Mouse (Mus musculus) ES-Bruce4 (cell line): Measurements from ENCODE around the gene Klk12.

Source experiments
- CTCF ChIP-seq: IDR thresholded peaks from one replicate; pipeline ENCODE4 v1.8.1; 2011; ENCODE audit warnings: low read depth, low read length
- EP300 ChIP-seq: IDR thresholded peaks from 2 replicates; pipeline ENCODE4 v1.6.1; 2011; ENCODE audit warnings: low read depth, low read length; ENCODE audit not compliant: insufficient read depth
- POLR2A ChIP-seq: IDR thresholded peaks from one replicate; pipeline ENCODE4 v1.8.1; 2011; ENCODE audit warnings: low read length; ENCODE audit not compliant: insufficient read depth

GRCm38 (mm10) chr7:43747788-43748187 lies 20.9 kb upstream of the Klk12 start:
- TF ChIP-seq CTCF, result no peak
- TF ChIP-seq EP300, result no peak
- no peak for TF ChIP-seq POLR2A
